20 mouse cellular contexts compared by ENCODE assay signal in genomic region chr19:56430369-56430768, GRCm38 (mm10). TPM values are rescaled to one million over a fixed set of nuclear protein-coding genes. Genes with fewer than 3 reads are reported as not detected.
DNase-seq lines count a peak whose midpoint lies in the region; ATAC-seq and TF ChIP-seq lines count a peak whose summit lies in the region.
"Had no signal": no experiment of that assay in that cellular context is flagged by ENCODE, and none has a peak within 500 bp of the region (broad histone marks: within the 10 kb centered on the region; RNA-seq: fewer than 3 reads in every experiment).

No protein-coding gene starts in this region.

- no peak for TF ChIP-seq POLR2A in brain, embryonic 14.5 days (IDR thresholded peaks at IDR 0.05; ENCODE audit: borderline replicate concordance, extremely low read depth, insufficient read depth, insufficient read length, poor library complexity, severe bottlenecking)

- 74% methylated on average over 8 of the region's 8 CpGs for WGBS in forebrain, postnatal 0 days
- 73% methylated on average over 8 of the region's 8 CpGs for WGBS in forebrain, embryonic 11.5 days
- WGBS in lung, embryonic 14.5 days: 58% methylated on average over 8 of the region's 8 CpGs

- peak; percentile 54 for TF ChIP-seq CTCF in forebrain, postnatal 0 days (IDR thresholded peaks at IDR 0.05; ENCODE audit: low read depth)
- peak; percentile 63 for TF ChIP-seq CTCF in lung, embryonic 14.5 days (IDR thresholded peaks at IDR 0.05; ENCODE audit: low read depth)
- TF ChIP-seq CTCF in brain, embryonic 14.5 days (IDR thresholded peaks at IDR 0.05; ENCODE audit: borderline replicate concordance, extremely low read depth, insufficient read depth, insufficient read length): peak; percentile 35; the same call in 1 of the 2 replicates

- H3K9me3 ChIP-seq in forebrain, postnatal 0 days (ENCODE audit: low read length): no peaks in the 10 kb centered on the region
- H3K9me3 ChIP-seq in forebrain, embryonic 11.5 days (ENCODE audit: control insufficient read depth, low read length): no peaks in the 10 kb centered on the region
- H3K9me3 ChIP-seq in lung, embryonic 14.5 days (ENCODE audit: low read depth, low read length): no peaks in the 10 kb centered on the region
- H3K9me3 ChIP-seq: embryonic facial prominence, embryonic 15.5 days; heart, embryonic 10.5 days; limb, embryonic 15.5 days had no signal

- H3K4me3 ChIP-seq in forebrain, postnatal 0 days (ENCODE audit: low read depth, low read length): no peak overlapping the region
- H3K4me3 ChIP-seq in forebrain, embryonic 11.5 days (ENCODE audit: low read depth, low read length): no peak overlapping the region
- H3K4me3 ChIP-seq in lung, embryonic 14.5 days (ENCODE audit: low read depth, low read length): no peak overlapping the region
- H3K4me3 ChIP-seq: embryonic facial prominence, embryonic 15.5 days; heart, embryonic 10.5 days; limb, embryonic 15.5 days had no signal

- H3K27ac ChIP-seq in forebrain, postnatal 0 days (ENCODE audit: low read depth, low read length): no peak overlapping the region
- no peak overlapping the region for H3K27ac ChIP-seq in forebrain, embryonic 11.5 days (ENCODE audit: low read depth, low read length)
- H3K27ac ChIP-seq in lung, embryonic 14.5 days (ENCODE audit: low read depth): no peak overlapping the region
- H3K27ac ChIP-seq: embryonic facial prominence, embryonic 15.5 days; heart, embryonic 10.5 days; limb, embryonic 15.5 days had no signal

- ATAC-seq in forebrain, postnatal 0 days: peak; percentile 47; the same call in 1 of the 2 replicates
- ATAC-seq in forebrain, embryonic 11.5 days (replicated peaks; ENCODE audit: low FRiP score): no peak
- ATAC-seq in lung, embryonic 14.5 days (ENCODE audit: insufficient read depth): no peak
- ATAC-seq: forebrain, embryonic 16.5 days; inflammation-experienced regulatory T-cells, adult 6 months had no signal

- no peak overlapping the region for H3K9ac ChIP-seq in forebrain, postnatal 0 days
- H3K9ac ChIP-seq in forebrain, embryonic 11.5 days (ENCODE audit: low read length): no peak overlapping the region
- H3K9ac ChIP-seq in lung, embryonic 14.5 days: no peak overlapping the region
- H3K9ac ChIP-seq: embryonic facial prominence, embryonic 15.5 days; limb, embryonic 15.5 days had no signal

- no peaks in the 10 kb centered on the region for H3K36me3 ChIP-seq in forebrain, postnatal 0 days (ENCODE audit: insufficient read depth)
- H3K36me3 ChIP-seq in forebrain, embryonic 11.5 days (ENCODE audit: control insufficient read depth, insufficient read depth, low read length): no peaks in the 10 kb centered on the region
- H3K36me3 ChIP-seq in lung, embryonic 14.5 days (ENCODE audit: insufficient read depth): peaks cover 12% of the 10 kb centered on the region; the same call in 1 of the 2 replicates

- no peaks in the 10 kb centered on the region for H3K27me3 ChIP-seq in forebrain, postnatal 0 days (ENCODE audit: insufficient read depth, low read length)
- no peaks in the 10 kb centered on the region for H3K27me3 ChIP-seq in forebrain, embryonic 11.5 days (ENCODE audit: control insufficient read depth, insufficient read depth, low read length)
- no peaks in the 10 kb centered on the region for H3K27me3 ChIP-seq in lung, embryonic 14.5 days (ENCODE audit: insufficient read depth, low read length)
- H3K27me3 ChIP-seq: embryonic facial prominence, embryonic 15.5 days; limb, embryonic 15.5 days had no signal

- 0 out of 2 replicates have a peak, but pooled peaks cover 4% of the 10 kb centered on the region for H3K4me1 ChIP-seq in forebrain, postnatal 0 days (ENCODE audit: insufficient read depth)
- no peaks in the 10 kb centered on the region for H3K4me1 ChIP-seq in forebrain, embryonic 11.5 days (replicated peaks; ENCODE audit: control insufficient read depth, insufficient read depth, low read length)
- H3K4me1 ChIP-seq in lung, embryonic 14.5 days (ENCODE audit: insufficient read depth): no peaks in the 10 kb centered on the region

- H3K4me2 ChIP-seq in forebrain, postnatal 0 days (ENCODE audit: low read depth): no peak overlapping the region
- no peak overlapping the region for H3K4me2 ChIP-seq in forebrain, embryonic 11.5 days (ENCODE audit: low read depth, low read length, severe bottlenecking)
- H3K4me2 ChIP-seq in lung, embryonic 14.5 days: no peak overlapping the region
- H3K4me2 ChIP-seq: embryonic facial prominence, embryonic 15.5 days; limb, embryonic 15.5 days had no signal

- no peak for DNase-seq in forebrain, postnatal 0 days
- DNase-seq in forebrain, embryonic 11.5 days (ENCODE audit: low spot score): no peak
- DNase-seq in lung, embryonic 14.5 days: peak; percentile 54
- no peak for DNase-seq in lung, postnatal 14 days
- DNase-seq in brain, embryonic 14.5 days (ENCODE audit: low read depth): peak; percentile 39
- DNase-seq in mesoderm, embryonic 11.5 days (ENCODE audit: low read depth, low spot score): peak; percentile 28
- no peak for DNase-seq in kidney, postnatal 25 days
- DNase-seq in cerebellum, adult 9-11 months: no peak
- DNase-seq: cerebellum, adult 8-10 months; gastrocnemius, postnatal 14 days; heart, postnatal 36 days; kidney, postnatal 14 days; layer of hippocampus, postnatal 36 days; right cerebral cortex, postnatal 14 days had no signal

RNA-seq across cellular contexts. Expression of gene Plekhs1, which starts 31.1 kb away (rescaled TPM):
- 0.14 and 0.15 TPM in 2 replicates for total RNA-seq in forebrain, postnatal 0 days (2014; rRNA removed)
- polyA plus RNA-seq in forebrain, postnatal 0 days (2015; fragmentation: Nextera tagmentation; extraction: Ambion mirVana): 0.28 and 0.29 TPM in 2 replicates
- 0.13 and 0.29 TPM in 2 replicates for polyA plus RNA-seq in forebrain, embryonic 11.5 days (2014; fragmentation: Nextera tagmentation; extraction: Ambion mirVana)
- 0.61 and 1.0 TPM in 2 replicates for polyA plus RNA-seq in lung, embryonic 14.5 days (2014; fragmentation: Nextera tagmentation; extraction: Ambion mirVana)
- polyA plus RNA-seq in brain, embryonic 14.5 days (2012; rRNA removed): 0.12 and 0.18 TPM in 2 replicates
- total RNA-seq: heart, postnatal 36 days had no signal
- polyA plus RNA-seq: heart, embryonic 10.5 days; limb, embryonic 15.5 days had no signal

RNA-seq across cellular contexts. Expression of gene Casp7, which starts 33.4 kb away (rescaled TPM):
- 21.4 and 23.7 TPM in 2 replicates for total RNA-seq in forebrain, postnatal 0 days (2014; rRNA removed)
- polyA plus RNA-seq in forebrain, postnatal 0 days (2015; fragmentation: Nextera tagmentation; extraction: Ambion mirVana): 23.8 and 28.8 TPM in 2 replicates
- 17.4 and 19.6 TPM in 2 replicates for polyA plus RNA-seq in forebrain, embryonic 11.5 days (2014; fragmentation: Nextera tagmentation; extraction: Ambion mirVana)
- polyA plus RNA-seq in lung, embryonic 14.5 days (2014; fragmentation: Nextera tagmentation; extraction: Ambion mirVana): 30.7 and 32.1 TPM in 2 replicates
- 9.7 and 12.4 TPM in 2 replicates for polyA plus RNA-seq in brain, embryonic 14.5 days (2012; rRNA removed)

RNA-seq across cellular contexts. Expression of gene Nrap, which starts 40.5 kb away (rescaled TPM):
- total RNA-seq in forebrain, postnatal 0 days (2014; rRNA removed): 0.76 and 0.85 TPM in 2 replicates
- 0.64 and 0.86 TPM in 2 replicates for polyA plus RNA-seq in forebrain, postnatal 0 days (2015; fragmentation: Nextera tagmentation; extraction: Ambion mirVana)
- polyA plus RNA-seq in forebrain, embryonic 11.5 days (2014; fragmentation: Nextera tagmentation; extraction: Ambion mirVana): 0.17 and 0.20 TPM in 2 replicates
- polyA plus RNA-seq in lung, embryonic 14.5 days (2014; fragmentation: Nextera tagmentation; extraction: Ambion mirVana): 0.18 and 0.32 TPM in 2 replicates
- polyA plus RNA-seq in brain, embryonic 14.5 days (2012; rRNA removed): 0.38 and 0.42 TPM in 2 replicates
- total RNA-seq: neutrophil, adult 5-6 weeks had no signal
- polyA plus RNA-seq: inflammation-experienced regulatory T-cells, adult 6 months had no signal

Comparison
In these comparisons a context has a peak if more than half of its experiments do, and no peak if none do; other contexts are left out.
1. DNase-seq: peak in lung, embryonic 14.5 days (single experiment), brain, embryonic 14.5 days (single experiment) and mesoderm, embryonic 11.5 days (single experiment); none in forebrain, postnatal 0 days (single experiment), forebrain, embryonic 11.5 days (single experiment), lung, postnatal 14 days (single experiment), kidney, postnatal 25 days (0 of 2) and cerebellum, adult 9-11 months (single experiment).
2. Peak in every context shown above with its lines, with median percentiles within 50 percentile points of each other: CTCF ChIP-seq.